Mouse (Mus musculus) gastrocnemius, adult 18-20 months (tissue): ENCODE results near the gene Tmtc1. TPM values are rescaled to one million over a fixed set of nuclear protein-coding genes. Genes with fewer than 3 reads are reported as not detected.
A peak's percentile ranks its signal among the peaks of the same experiment; 100 is the strongest.

Experiments used
- DNase-seq: peaks from one replicate; pipeline ENCODE4 v3.0.0; 2021; ENCODE audit warnings: low spot score
- total RNA-seq, 2 experiments: library from RNA; stranded (reverse); gene quantifications; 2 replicates each; pipeline ENCODE4 v1.2.3; 2021

Tmtc1 gene
- total RNA-seq, 2 experiments from 2014 or later = 59.2 to 63.1 TPM

GRCm38 (mm10) chr6:148375015-148375414 is 69.2 kb downstream of the Tmtc1 start:
- DNase-seq = no peak

- no peak for DNase-seq
Observed at GRCm38 (mm10) chr6:148373444-148373843, 70.7 kb downstream of the Tmtc1 start.

- no peak for DNase-seq
Observed at GRCm38 (mm10) chr6:148371223-148371622, 73.0 kb downstream of the Tmtc1 start.

GRCm38 (mm10) chr6:148367094-148367539 is 77.1 kb downstream of the Tmtc1 start:
- DNase-seq = no peak

- DNase-seq = no peak
Observed at GRCm38 (mm10) chr6:148366629-148367028, 77.6 kb downstream of the Tmtc1 start.

- DNase-seq = no peak
Observed at GRCm38 (mm10) chr6:148363162-148363561, 81.0 kb downstream of the Tmtc1 start.

- DNase-seq = no peak
Observed at GRCm38 (mm10) chr6:148362475-148362874, 81.7 kb downstream of the Tmtc1 start.

- no peak for DNase-seq
Observed at GRCm38 (mm10) chr6:148359348-148359905, 84.8 kb downstream of the Tmtc1 start.

GRCm38 (mm10) chr6:148358580-148359246 is 85.5 kb downstream of the Tmtc1 start:
- DNase-seq = no peak

- DNase-seq = no peak
Observed at GRCm38 (mm10) chr6:148356141-148356540, 88.0 kb downstream of the Tmtc1 start.

GRCm38 (mm10) chr6:148354509-148355474 is 89.4 kb downstream of the Tmtc1 start:
- peak; percentile 12 for DNase-seq

GRCm38 (mm10) chr6:148354151-148354508 is 90.1 kb downstream of the Tmtc1 start:
- DNase-seq = no peak

GRCm38 (mm10) chr6:148345001-148345400 is 99.2 kb downstream of the Tmtc1 start:
- DNase-seq = no peak

- DNase-seq = no peak
Observed at GRCm38 (mm10) chr6:148342191-148342590, 102.0 kb downstream of the Tmtc1 start.

GRCm38 (mm10) chr6:148341765-148342164 is 102.4 kb downstream of the Tmtc1 start:
- no peak for DNase-seq

GRCm38 (mm10) chr6:148338326-148338957 is 105.7 kb downstream of the Tmtc1 start:
- no peak for DNase-seq

- DNase-seq = no peak
Observed at GRCm38 (mm10) chr6:148336290-148336955, 107.8 kb downstream of the Tmtc1 start.

- DNase-seq = no peak
Observed at GRCm38 (mm10) chr6:148331916-148332315, 112.3 kb downstream of the Tmtc1 start.

GRCm38 (mm10) chr6:148329976-148330375 is 114.2 kb downstream of the Tmtc1 start:
- DNase-seq = no peak

GRCm38 (mm10) chr6:148328928-148329327 is 115.3 kb downstream of the Tmtc1 start:
- DNase-seq = peak; percentile 9

GRCm38 (mm10) chr6:148328130-148328529 is 116.1 kb downstream of the Tmtc1 start:
- no peak for DNase-seq
